ENCODE assay signal across 8 mouse cellular contexts in the genomic region with DNA sequence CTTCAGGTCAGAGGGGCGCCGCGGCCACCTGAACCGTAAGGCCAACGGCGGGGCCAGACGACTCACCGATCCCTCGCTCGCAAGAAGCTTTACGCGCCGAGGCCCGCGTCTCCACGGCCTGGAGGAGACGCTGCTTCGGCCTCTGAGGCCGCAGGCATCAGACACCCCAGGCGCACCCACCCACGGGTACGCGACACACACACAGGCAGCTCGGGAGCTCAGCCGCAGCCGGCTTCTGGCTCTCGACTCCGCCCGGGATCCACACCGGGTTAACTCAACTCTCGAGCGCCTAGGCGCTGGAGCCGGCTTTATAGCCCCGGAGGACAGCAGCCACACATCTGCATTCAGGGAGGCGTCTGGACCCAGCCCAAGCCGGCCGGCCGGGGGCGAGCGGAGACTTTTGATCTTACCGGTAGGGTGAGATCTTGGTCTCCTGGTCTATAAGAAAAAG. TPM values are rescaled to one million over a fixed set of nuclear protein-coding genes. Genes with fewer than 3 reads are reported as not detected.
DNase-seq lines count a peak whose midpoint lies in the region; ATAC-seq and TF ChIP-seq lines count a peak whose summit lies in the region.

No protein-coding gene starts in this region.

- ATAC-seq in frontal cortex, adult (ENCODE audit: low TSS enrichment): peak; percentile 10; the same call in 1 of the 2 replicates
- no peak for ATAC-seq in forebrain, postnatal 0 days
- no peak for ATAC-seq in hindbrain, embryonic 12.5 days (ENCODE audit: low FRiP score)
- no peak for ATAC-seq in limb, embryonic 15.5 days (ENCODE audit: insufficient number of reproducible peaks, low FRiP score, low TSS enrichment, low read depth)
- no peak for ATAC-seq in megakaryocyte-erythroid progenitor cell, adult 5-6 weeks (replicated peaks; ENCODE audit: low FRiP score, low TSS enrichment, poor library complexity, severe bottlenecking)

- peak overlapping the region; percentile 47 for H3K9ac ChIP-seq in forebrain, postnatal 0 days
- peak overlapping the region; percentile 78 for H3K9ac ChIP-seq in hindbrain, embryonic 12.5 days
- H3K9ac ChIP-seq in limb, embryonic 15.5 days: peak overlapping the region; percentile 65

- under 1% methylated on average over 42 of the region's 42 CpGs for WGBS in forebrain, postnatal 0 days
- WGBS in hindbrain, embryonic 12.5 days: under 1% methylated on average over 42 of the region's 42 CpGs
- WGBS in limb, embryonic 15.5 days: under 1% methylated on average over 42 of the region's 42 CpGs

- peak overlapping the region; percentile 88 for H3K4me3 ChIP-seq in forebrain, postnatal 0 days (ENCODE audit: low read depth, low read length)
- H3K4me3 ChIP-seq in hindbrain, embryonic 12.5 days: peak overlapping the region; percentile 90
- peak overlapping the region; percentile 78 for H3K4me3 ChIP-seq in limb, embryonic 15.5 days

- no peaks in the 10 kb centered on the region for H3K36me3 ChIP-seq in forebrain, postnatal 0 days (ENCODE audit: insufficient read depth)
- H3K36me3 ChIP-seq in hindbrain, embryonic 12.5 days: no peaks in the 10 kb centered on the region
- no peaks in the 10 kb centered on the region for H3K36me3 ChIP-seq in limb, embryonic 15.5 days

- no peaks in the 10 kb centered on the region for H3K9me3 ChIP-seq in forebrain, postnatal 0 days (ENCODE audit: low read length)
- no peaks in the 10 kb centered on the region for H3K9me3 ChIP-seq in hindbrain, embryonic 12.5 days (replicated peaks)
- H3K9me3 ChIP-seq in limb, embryonic 15.5 days: no peaks in the 10 kb centered on the region

- 0 out of 2 replicates have a peak, but pooled peaks cover under 1% of the 10 kb centered on the region for H3K4me1 ChIP-seq in forebrain, postnatal 0 days (ENCODE audit: insufficient read depth)
- H3K4me1 ChIP-seq in hindbrain, embryonic 12.5 days: peaks cover 47% of the 10 kb centered on the region
- peaks cover 31% of the 10 kb centered on the region for H3K4me1 ChIP-seq in limb, embryonic 15.5 days

- peaks cover 40% of the 10 kb centered on the region for H3K27me3 ChIP-seq in forebrain, postnatal 0 days (ENCODE audit: insufficient read depth, low read length)
- H3K27me3 ChIP-seq in hindbrain, embryonic 12.5 days: peaks cover 50% of the 10 kb centered on the region
- peaks cover 46% of the 10 kb centered on the region for H3K27me3 ChIP-seq in limb, embryonic 15.5 days

- no peak for DNase-seq in frontal cortex, postnatal 25 days (ENCODE audit: low spot score in 2 of 2)
- peak; percentile 48 for DNase-seq in brain, adult 2 months (ENCODE audit: low read depth, low spot score)
- DNase-seq in forebrain, postnatal 0 days: no peak
- peak; percentile 83 for DNase-seq in neural tube, embryonic 10.5 days (ENCODE audit: extremely low spot score, low spot score)

- peak overlapping the region; percentile 81; the same call in 1 of the 2 replicates for H3K27ac ChIP-seq in forebrain, postnatal 0 days (ENCODE audit: low read depth, low read length)
- peak overlapping the region; percentile 95 for H3K27ac ChIP-seq in hindbrain, embryonic 12.5 days
- H3K27ac ChIP-seq in limb, embryonic 15.5 days: peak overlapping the region; percentile 88

- TF ChIP-seq CTCF in forebrain, postnatal 0 days (IDR thresholded peaks at IDR 0.05; ENCODE audit: low read depth): no peak

- peak overlapping the region; percentile 97 for H3K4me2 ChIP-seq in forebrain, postnatal 0 days (ENCODE audit: low read depth)
- H3K4me2 ChIP-seq in hindbrain, embryonic 12.5 days (replicated peaks): peak overlapping the region; percentile 99
- peak overlapping the region; percentile 93 for H3K4me2 ChIP-seq in limb, embryonic 15.5 days

RNA-seq across cellular contexts. Expression of a gene that starts 2.1 kb away (rescaled TPM):
- 32.2 and 37.8 TPM in 2 replicates for total RNA-seq in forebrain, postnatal 0 days (2014; rRNA removed)
- 15.6 and 18.0 TPM in 2 replicates for polyA plus RNA-seq in forebrain, postnatal 0 days (2015; fragmentation: Nextera tagmentation; extraction: Ambion mirVana)
- 25.5 and 25.7 TPM in 2 replicates for polyA plus RNA-seq in hindbrain, embryonic 12.5 days (2016; fragmentation: Nextera tagmentation; extraction: Ambion mirVana)
- polyA plus RNA-seq in limb, embryonic 15.5 days (2015; fragmentation: Nextera tagmentation; extraction: Ambion mirVana): 6.6 and 7.4 TPM in 2 replicates
- not detected in 2 replicates for total RNA-seq in megakaryocyte-erythroid progenitor cell, adult 5-6 weeks (2014; fragmentation: Nextera tagmentation)
- 0.15 TPM in 1 of 2 replicates, not detected in the other for total RNA-seq in megakaryocyte-erythroid progenitor cell, adult 5-6 weeks (2017)

Comparison
In these comparisons a context has a peak if more than half of its experiments do, and no peak if none do; other contexts are left out.
1. DNase-seq: peak in brain, adult 2 months (single experiment) and neural tube, embryonic 10.5 days (single experiment); none in frontal cortex, postnatal 25 days (0 of 2) and forebrain, postnatal 0 days (single experiment).
2. Peak in every context shown above with its lines, with median percentiles within 50 percentile points of each other: H3K27ac ChIP-seq, H3K4me2 ChIP-seq, H3K4me3 ChIP-seq and H3K9ac ChIP-seq.